Mouse (Mus musculus): ENCODE results near the gene Anapc13.

Gene Anapc13

DNA sequence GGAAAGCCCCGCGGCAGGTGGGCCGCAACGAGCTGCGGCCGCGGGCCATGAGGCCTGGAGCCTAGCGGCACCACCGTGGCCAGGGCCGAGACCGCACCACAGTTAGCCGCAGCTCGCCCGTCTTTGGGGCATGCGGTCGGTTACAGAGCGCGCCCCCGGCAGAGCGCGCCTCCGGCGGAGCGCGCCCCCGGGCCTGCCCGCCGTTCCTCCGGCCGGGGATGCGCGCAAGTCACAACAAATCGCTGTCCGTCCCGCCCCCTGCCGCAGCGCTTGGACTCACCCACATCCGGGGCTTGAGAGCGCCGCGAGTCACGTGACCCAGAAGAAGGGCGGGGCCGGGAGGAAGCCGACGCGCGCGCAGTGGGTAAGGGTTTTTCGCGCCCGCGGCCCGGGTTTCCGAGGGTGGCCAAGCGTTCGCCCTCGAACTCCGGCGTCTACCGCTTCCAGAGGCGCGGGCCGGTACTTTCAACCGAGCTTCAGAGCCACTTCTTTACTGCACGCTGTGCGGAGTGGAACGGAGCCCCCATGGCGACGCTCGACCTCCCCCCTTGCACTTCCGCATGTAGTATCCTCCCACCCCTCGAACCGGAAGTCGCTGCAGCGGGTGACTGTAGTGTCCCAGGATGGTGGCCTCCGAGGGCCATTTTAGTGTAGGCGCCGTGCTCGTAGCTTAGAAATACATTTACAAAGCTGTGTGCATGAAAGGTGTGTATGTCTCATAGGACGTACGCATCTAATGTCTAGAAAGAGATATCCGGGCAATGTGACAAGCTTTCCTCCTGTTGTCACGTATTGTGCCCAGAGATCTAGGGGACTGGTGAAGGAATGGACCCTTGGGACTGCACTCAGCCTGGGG lies at the start of gene Anapc13, which contains the start of gene Cep63:
Gene Anapc13 (plus strand): TSS at position 314 of the 856 bp plus-strand sequence.
Gene Cep63 (minus strand): TSS at position 552 of the 856 bp plus-strand sequence.
- in situ Hi-C loops (cut with MboI; ENCODE audit: unreplicated experiment in 2 of 2): loop anchor here (5.0 to 25.0 kb wide), 8 partner anchors 79 to 1981 kb away; partner anchors contain the start of genes Bfsp2 (in 1 of the 2), Msl2 (in 1 of the 2), Nphp3 (in 1 of the 2) and Srprb (in 1 of the 2)

DNA sequence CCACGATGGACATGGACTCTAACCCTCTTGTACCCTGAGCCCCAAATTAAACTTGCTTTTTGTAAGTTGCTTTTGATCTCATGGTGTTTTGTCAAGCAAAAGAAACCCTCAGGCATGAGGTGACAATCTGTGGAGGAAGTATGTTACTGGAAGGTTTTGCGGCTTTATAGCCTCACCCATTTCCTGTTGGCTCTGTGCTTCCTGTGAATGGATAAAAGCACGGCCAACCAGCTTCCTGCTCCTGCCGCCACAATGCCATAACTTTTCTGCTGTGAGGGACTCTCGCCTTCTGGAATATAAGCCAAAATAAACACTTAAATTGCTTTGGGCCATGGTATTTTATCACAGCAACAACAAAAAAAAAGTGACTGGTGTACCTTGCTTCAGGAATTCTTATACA lies 48.6 kb upstream of the Anapc13 start:
- in situ Hi-C loops (cut with MboI; ENCODE audit: unreplicated experiment in 2 of 2): no loop called here

DNA sequence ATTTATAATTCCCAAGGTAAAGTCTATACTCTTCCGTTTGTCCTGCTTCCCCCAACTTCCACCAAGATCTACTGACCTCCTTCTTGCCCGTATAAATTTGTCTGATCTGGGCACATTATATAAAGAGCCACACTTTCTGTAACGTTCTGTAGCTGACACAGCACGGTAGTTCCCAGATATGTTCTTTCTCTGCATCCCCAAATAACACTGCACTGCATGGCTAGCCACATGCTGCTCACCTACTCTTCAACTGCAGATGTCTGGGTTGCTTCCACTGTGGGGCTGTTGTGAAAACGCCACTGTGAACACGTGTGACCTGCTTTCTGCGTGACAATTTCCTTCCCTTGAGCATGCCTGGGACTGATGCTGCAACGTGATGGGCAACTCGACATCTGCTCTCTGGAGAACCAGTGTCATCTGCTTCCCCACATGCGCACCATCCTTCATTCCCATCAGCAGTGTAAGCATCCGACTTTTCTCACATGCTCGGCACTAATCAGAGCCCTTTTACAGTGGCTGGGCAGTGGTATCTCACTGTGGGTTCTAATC lies 44.1 kb upstream of the Anapc13 start:
- in situ Hi-C loops (cut with MboI; ENCODE audit: unreplicated experiment in 2 of 2): no loop called here

DNA sequence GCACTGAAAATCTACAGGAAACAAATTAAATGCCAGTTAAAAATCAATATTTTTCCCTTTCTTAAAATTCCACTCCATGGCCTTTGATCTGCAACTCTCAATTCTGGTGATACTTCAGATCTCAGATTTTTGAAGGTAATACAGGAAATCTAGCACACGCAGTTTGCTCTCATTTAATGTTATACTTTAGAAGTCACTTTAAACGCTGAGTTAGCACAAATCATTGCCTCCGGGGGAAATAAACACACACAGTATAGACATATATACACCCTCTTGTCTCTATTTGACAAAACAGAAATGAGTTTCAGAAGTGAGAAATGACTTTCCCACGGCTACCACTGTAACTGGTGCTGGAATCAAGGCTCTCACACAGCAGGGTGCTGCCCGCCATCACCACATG lies 38.7 kb upstream of the Anapc13 start:
- in situ Hi-C loops (cut with MboI; ENCODE audit: unreplicated experiment in 2 of 2): no loop called here

DNA sequence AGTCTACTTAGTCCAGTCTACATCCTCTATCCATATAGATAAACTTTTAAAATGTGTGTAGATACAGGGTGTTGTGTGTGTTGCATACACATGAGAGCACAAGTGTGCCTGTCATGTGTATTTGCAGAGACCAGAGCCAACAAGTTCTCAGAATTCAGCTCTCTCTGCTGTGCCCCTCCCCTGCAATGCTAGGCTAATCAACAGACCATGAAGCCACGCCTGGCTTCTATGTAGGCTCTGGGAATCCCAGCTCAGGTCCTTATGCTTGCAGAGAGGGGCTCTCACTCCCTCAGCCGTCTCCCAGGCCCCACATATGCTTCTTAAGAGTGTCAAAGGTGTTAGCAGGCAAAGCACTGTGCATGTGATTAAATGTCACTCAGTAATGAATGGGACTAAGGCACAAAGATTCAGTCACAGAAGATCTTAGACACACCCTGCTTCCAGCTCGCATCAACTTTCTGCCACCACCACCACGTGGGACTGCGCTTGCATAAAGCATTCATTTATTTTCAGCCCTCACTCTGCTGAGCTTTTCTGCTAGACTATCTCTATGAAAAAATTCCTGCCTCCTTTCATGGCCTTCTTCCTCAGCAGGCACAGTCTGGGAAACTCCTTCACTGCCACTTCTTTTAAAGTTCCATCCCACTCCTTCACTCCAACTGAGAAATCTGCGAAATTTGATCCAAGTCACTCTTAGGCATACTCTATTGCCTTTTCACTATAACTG lies 31.3 kb upstream of the Anapc13 start:
- in situ Hi-C loops (cut with MboI; ENCODE audit: unreplicated experiment in 2 of 2): no loop called here

DNA sequence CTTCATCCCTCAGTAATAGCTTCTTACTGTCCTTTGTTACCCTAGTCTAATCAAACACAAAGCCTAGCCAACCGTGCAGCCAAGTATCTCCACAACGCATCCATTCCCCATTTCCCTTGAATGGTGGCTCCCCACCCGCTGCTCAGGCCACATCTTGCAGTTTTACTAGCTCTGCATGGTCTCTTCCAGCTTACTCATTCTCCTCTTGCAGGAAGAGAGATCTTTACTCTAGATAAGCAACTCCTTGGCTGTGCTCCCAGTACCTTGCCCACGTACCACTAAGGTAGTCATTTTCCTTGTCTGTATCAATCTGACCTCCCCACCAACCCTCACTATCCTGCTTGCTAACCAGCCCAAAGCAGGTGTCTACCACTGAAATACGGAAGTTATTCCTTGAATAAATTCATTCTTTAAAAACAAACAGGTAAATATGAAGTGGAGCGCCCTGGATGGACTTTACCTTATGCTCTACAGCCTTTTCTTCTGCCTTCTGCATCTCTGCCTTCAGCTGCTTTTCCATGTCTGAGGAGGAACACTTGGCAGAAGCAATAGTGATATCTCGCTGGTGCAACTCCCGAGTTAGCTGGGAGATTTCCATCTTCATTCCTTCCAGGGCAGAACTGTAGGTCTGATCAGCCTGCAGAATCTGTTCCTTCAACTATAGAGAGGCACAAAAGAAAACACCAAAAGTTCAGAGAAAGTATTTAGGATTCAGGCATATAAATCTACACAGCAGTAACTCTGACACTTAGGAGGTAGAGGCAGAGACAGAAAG lies 30.2 kb upstream of the Anapc13 start:
- in situ Hi-C loops (cut with MboI; ENCODE audit: unreplicated experiment in 2 of 2): no loop called here

DNA sequence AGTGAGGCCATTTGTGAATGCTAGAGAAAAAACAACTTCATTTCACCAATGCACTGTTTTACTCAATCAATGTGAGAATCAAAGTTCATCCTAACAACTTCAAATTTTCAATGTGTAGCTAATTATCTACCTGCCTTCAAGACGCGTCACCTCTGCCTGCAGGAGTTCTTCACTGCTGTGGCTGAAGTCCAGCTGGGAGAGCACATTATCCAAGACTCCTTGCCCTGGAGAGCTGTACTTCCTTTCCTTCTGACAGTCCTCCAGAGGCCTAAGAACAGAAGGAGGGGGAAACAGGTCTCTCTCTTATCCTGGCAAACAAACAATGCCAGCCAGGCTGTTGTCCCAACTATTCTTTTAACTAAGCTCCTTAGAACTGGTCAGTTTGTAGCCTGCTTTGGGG lies 24.9 kb upstream of the Anapc13 start:
- in situ Hi-C loops (cut with MboI; ENCODE audit: unreplicated experiment in 2 of 2): loop anchor here (10.0 to 25.0 kb wide), 3 partner anchors 989 to 1414 kb away; no protein-coding TSS in a partner anchor

DNA sequence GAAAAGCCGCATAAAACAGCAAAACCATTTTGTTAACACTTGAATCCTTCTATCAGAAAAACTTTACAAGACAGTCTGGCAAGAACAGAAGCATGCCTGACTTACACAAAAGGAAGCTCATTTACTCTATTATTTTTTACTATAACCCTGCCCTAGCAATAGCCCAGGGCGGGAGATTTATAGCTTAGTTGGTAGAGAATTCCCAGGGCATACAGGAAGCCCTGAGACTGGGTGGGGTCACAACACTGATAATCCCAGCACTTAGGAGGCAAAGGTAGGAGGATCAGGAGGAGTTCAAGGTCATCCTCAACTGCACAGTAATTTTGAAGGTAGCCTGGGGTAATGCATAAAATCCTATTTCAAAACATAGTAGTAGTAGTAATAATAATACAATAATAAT lies 24.4 kb upstream of the Anapc13 start:
- in situ Hi-C loops (cut with MboI; ENCODE audit: unreplicated experiment in 2 of 2): loop anchor here (10.0 to 25.0 kb wide), 3 partner anchors 989 to 1414 kb away; no protein-coding TSS in a partner anchor

DNA sequence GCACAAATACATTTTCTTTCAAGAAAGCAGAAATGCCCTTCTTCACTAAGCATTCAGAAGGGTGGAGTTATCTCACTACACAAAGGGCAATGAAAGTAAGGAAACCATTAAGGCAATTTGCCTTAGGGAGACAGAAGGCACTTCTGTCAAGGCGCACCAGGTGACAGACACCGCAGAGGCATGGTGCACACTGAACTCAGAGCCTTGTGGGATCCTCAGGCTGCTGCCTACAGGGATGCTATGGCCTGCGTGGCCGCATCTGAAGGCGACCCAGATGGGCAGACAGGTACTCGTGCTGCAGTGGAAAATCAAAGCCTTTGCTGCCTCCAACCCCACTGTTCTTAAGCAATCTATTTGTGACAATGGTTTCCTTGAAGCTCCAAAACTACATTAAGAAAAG lies 20.9 kb upstream of the Anapc13 start:
- in situ Hi-C loops (cut with MboI; ENCODE audit: unreplicated experiment in 2 of 2): loop anchor here (10.0 to 25.0 kb wide), 3 partner anchors 993 to 1418 kb away; no protein-coding TSS in a partner anchor

DNA sequence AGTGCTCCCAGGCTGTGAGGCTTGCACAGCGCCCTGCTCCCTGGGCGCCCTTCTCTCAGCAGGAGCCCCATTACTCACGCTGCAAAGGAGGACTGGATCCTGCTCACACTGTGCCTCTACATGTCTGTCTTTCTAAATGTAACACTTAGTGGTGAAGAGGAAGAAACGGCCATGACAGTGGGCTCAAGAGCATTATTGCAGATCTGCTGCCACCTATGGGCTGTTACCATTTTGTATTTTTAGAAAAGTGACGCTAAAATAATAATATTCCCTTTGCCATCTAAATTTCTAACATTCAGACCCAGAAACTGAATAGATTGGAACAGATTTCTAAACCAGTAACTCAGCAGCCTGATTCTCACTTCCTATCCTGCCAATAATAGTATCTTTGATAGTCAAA lies 18.6 kb upstream of the Anapc13 start:
- in situ Hi-C loops (cut with MboI; ENCODE audit: unreplicated experiment in 2 of 2): loop anchor here (10.0 to 25.0 kb wide), 3 partner anchors 995 to 1420 kb away; no protein-coding TSS in a partner anchor

DNA sequence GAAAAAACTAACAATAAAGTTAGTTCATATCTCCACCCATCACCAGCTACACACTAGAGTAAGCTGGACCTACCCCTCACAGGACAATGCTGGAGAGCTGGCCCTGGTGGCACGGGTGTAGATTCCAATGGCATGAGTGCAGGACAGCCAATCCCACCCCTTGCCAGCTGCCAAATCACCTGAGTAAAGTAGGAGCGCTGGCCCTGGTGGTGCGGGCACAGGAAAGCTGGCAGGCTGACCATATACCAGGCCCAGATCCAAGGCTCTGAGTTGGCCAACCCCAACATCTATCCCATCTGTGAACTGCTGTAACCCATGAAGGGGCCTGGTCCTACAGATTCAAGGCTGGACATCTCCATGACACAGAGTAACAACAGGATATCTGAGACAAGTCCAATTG lies 16.9 kb upstream of the Anapc13 start:
- in situ Hi-C loops (cut with MboI; ENCODE audit: unreplicated experiment in 2 of 2): loop anchor here (10.0 to 25.0 kb wide), 3 partner anchors 997 to 1422 kb away; no protein-coding TSS in a partner anchor

DNA sequence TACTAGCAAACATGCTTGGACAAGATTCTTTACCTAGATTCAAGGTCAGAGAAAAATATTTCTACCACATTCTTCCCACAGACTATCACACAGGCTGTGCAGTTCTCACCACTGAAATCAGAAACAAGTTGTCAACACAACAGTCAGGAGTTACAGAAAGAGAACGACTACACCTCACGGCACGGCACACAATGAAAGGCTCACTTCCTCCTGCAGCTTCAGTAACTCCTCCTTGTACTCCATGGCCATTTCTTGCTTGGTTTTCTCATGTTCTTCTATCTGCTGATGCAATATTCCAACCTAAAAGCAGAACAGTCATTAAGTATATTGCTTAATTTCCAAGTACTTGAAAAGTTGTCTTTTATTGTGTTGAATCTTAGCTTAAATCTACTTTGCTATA lies 11.0 kb upstream of the Anapc13 start:
- in situ Hi-C loops (cut with MboI; ENCODE audit: unreplicated experiment in 2 of 2): loop anchor here (25.0 kb wide), 2 partner anchors 1003 to 1428 kb away; no protein-coding TSS in a partner anchor

DNA sequence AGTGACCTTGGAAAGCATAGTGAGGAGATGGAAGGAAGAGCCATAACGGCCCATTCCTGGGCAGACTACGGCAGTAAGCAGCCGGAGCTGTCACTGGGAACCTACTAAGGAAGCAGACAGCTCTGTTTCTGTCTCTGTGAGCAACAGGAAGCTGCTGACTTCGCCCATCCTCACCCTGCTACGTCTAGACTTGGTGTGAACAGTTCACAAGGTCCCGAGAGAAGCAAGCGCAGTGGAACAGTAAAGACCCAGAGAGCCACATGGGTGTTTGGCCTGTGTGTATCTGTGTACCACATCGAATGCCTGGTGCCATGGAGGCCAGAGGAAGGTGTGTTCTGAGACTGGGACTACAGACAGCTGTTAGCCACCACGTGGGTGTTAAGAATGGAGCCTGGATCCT lies 9.8 kb upstream of the Anapc13 start:
- in situ Hi-C loops (cut with MboI; ENCODE audit: unreplicated experiment in 2 of 2): loop anchor here (25.0 kb wide), 2 partner anchors 1004 to 1429 kb away; no protein-coding TSS in a partner anchor

DNA sequence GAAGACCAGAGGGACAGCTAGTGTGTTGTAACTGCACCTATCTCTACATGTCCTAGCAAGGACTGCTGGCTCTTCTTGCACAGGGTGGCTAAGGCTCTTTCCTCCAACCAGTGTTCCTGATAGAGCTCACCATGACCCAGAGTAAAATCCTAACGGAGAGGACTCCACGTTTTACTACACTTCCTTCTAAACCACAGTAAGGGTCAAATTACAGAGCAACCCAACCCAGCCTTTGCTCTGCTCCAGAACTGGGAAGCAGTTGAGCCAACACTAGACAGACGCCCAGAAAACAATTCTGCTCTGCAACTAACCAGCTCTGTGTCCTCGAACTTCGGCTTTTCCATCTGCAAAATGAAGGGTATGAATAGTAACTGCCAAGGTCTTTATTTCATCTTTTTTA lies 4.7 kb upstream of the Anapc13 start:
- in situ Hi-C loops (cut with MboI; ENCODE audit: unreplicated experiment in 2 of 2): loop anchor here (5.0 to 25.0 kb wide), 5 partner anchors 74 to 1977 kb away; partner anchors contain the start of gene Msl2 (in 1 of the 2)

DNA sequence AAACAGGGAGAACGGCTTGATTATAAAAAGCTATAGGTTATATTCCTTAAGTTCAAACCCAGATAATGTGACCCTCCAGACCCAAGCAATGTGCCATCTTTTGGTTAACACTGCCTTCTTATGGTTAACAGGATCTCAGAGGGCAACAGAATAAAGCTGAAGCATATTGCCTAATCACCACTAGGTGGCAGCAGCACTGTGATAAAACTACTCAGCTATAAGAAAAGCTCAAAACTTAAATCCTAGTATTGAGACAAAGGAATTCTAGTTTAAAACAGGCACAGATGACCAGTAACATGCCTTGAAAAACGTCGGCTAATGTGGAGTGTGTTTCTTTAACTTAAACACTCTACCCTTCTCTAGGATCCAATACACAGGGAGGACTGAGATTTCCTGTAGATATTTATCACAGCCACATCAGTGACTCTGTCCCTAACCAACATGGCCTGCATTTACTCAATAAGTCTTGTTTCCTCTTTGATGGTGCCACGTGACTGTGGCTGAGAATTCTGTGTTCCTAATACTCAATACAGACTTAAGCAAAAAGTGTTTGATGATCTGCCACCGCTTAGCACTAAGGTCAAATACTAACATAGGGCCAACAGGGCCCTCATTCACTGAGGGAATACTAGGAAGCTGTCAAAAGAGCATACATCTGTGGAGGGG lies 3.8 kb upstream of the Anapc13 start:
- in situ Hi-C loops (cut with MboI; ENCODE audit: unreplicated experiment in 2 of 2): loop anchor here (5.0 to 25.0 kb wide), 5 partner anchors 75 to 1978 kb away; partner anchors contain the start of gene Msl2 (in 1 of the 2)

DNA sequence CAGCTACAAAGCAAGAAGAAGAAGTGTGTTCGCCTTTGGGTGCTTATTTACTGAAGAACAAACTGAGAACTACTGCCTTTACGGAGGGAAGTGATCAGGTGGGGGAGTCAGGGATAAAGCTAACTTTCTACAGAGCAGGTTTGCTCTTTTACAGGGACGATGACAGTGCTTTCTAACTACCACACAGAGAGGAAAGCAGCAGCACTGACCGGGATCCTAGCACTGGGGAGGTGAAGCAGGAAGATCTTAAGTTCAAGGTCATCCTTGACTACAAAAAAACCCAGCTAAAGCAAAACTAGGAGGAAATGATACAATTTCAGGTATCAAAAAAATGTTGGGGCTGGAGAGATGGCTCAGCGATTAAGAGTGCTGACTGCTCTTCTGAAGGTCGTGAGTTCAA lies 3.2 kb upstream of the Anapc13 start:
- in situ Hi-C loops (cut with MboI; ENCODE audit: unreplicated experiment in 2 of 2): loop anchor here (5.0 to 25.0 kb wide), 5 partner anchors 76 to 1978 kb away; partner anchors contain the start of gene Msl2 (in 1 of the 2)

DNA sequence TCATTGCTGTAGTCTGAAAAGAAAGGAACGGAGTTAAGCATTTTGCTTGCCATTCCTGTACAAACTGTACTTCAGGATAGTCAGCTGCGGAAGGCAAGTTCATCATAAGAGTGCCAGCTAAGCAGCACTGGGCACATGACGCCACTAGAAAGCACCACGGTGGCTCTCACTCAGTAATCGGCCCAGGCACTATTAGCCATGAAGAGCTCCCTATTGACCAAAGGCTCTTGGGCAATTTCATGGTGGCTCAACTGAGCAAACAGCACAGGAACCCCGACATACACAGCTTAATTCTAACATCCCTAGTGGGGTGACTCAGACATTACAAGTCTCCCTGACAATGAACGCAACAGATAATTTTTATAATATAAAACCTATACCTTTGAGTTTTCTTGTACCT lies 2.5 kb upstream of the Anapc13 start:
- in situ Hi-C loops (cut with MboI; ENCODE audit: unreplicated experiment in 2 of 2): loop anchor here (5.0 to 25.0 kb wide), 5 partner anchors 76 to 1979 kb away; partner anchors contain the start of gene Msl2 (in 1 of the 2)

DNA sequence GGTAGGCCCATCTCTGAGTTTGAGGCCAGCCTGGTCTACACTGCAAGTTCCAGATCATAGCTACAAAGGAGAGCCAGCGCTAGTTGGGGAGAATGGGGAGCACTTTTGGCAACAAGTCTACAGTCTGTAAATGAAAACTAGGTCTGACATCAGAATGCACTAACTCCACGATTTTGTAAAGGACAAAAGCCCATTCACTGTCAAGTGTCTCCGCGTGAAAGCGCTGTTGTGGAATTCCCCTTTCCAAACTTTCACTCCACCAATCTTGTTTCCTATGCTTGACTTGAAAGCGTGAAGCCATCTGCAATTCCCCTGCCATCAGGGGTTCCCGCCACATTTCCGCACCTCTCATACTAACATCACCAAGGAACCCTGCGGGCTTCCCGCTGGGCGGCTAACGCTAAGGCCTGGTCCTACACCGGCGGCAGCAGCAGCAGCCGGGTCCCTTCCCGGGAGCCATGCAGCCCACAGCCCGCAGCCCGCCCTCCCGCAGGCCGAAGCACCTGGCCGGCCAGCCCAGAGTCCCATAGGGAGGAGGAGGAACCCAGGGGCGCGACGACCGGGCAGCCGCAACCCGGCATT lies 604 bp upstream of the Anapc13 start:
- in situ Hi-C loops (cut with MboI; ENCODE audit: unreplicated experiment in 2 of 2): loop anchor here (5.0 to 25.0 kb wide), 8 partner anchors 78 to 1981 kb away; partner anchors contain the start of genes Bfsp2 (in 1 of the 2), Msl2 (in 1 of the 2), Nphp3 (in 1 of the 2) and Srprb (in 1 of the 2)

All from v-Abl transformed pro-B cells (cell line).